Mouse (Mus musculus): ENCODE data around the gene Amigo1. TPM values are rescaled to one million over a fixed set of nuclear protein-coding genes. Genes with fewer than 3 reads are reported as not detected.
A peak's percentile ranks its signal among the peaks of the same experiment; 100 is the strongest.

Amigo1 gene
- polyA plus RNA-seq, 1 experiment from 2014 or later = 11.8 TPM

GRCm38 (mm10) chr3:108195287-108195686 is 9.2 kb downstream of the Amigo1 start:
- ATAC-seq = no peak
- 89% methylated on average over 4 of the region's 4 CpGs for WGBS
- Histone ChIP-seq H3K9ac (ENCODE audit: low read depth, low read length) (no peak overlapping the region), H3K27ac (ENCODE audit: low read length) (no peak overlapping the region), H3K9me3 (replicated peaks; ENCODE audit: control insufficient read depth, low read length, poor library complexity, severe bottlenecking) (no peaks in the 10 kb centered on the region), H3K4me3 (ENCODE audit: low read depth, low read length) (no peak overlapping the region), H3K27me3 (ENCODE audit: control insufficient read depth, insufficient read depth, low read depth, low read length) (no peaks in the 10 kb centered on the region), H3K4me2 (ENCODE audit: low read length) (no peak overlapping the region), H3K36me3 (ENCODE audit: control insufficient read depth, insufficient read depth, low read length) (peaks cover 3% of the 10 kb centered on the region), H3K4me1 (ENCODE audit: control insufficient read depth, insufficient read depth, low read length) (peaks cover 17% of the 10 kb centered on the region)

DNA sequence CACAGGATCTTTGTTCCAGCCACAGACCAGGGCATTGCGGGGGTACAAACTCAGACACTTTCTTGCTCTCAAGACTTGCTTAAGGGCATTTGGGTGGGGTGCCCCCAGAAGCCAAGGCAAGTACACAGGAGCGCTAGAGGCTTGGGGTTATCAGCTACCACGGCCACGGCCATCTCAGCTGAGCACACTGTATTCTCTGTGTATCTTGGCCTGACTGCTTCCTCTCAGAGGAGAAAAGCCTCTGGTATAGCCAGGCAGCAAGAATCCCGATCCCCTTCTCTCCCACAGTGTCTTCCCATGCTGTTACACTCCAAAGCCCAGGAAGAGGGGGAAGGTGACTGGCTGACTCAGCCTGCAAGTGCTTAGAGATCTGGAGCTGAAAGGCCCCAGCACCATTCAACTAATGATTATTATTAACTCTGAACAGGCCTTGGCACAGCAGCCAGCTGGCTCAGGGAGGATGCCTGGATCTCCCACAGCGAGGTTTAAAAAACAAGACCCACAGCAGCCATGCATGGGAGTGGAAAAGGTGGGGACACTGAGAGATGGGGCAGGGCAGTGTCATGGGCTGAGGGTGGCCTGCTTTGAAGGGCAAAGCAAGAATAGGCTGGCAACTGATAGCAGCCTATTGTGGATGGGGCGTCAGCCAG is 9.9 kb downstream of the Amigo1 start:
- no peak for ATAC-seq
- Histone ChIP-seq H3K27me3 (ENCODE audit: control insufficient read depth, insufficient read depth, low read depth, low read length) (no peaks in the 10 kb centered on the region), H3K9me3 (replicated peaks; ENCODE audit: control insufficient read depth, low read length, poor library complexity, severe bottlenecking) (no peaks in the 10 kb centered on the region), H3K4me2 (ENCODE audit: low read length) (no peak overlapping the region), H3K4me3 (ENCODE audit: low read depth, low read length) (no peak overlapping the region), H3K27ac (ENCODE audit: low read length) (0 out of 2 replicates have a peak overlapping the region, but pooled peaks have one; percentile 19), H3K36me3 (ENCODE audit: control insufficient read depth, insufficient read depth, low read length) (peaks cover 3% of the 10 kb centered on the region), H3K9ac (ENCODE audit: low read depth, low read length) (peak overlapping the region; percentile 2; the same call in 1 of the 2 replicates), H3K4me1 (ENCODE audit: control insufficient read depth, insufficient read depth, low read length) (peaks cover 17% of the 10 kb centered on the region)
- WGBS = 68% methylated on average over 7 of the region's 7 CpGs

DNA sequence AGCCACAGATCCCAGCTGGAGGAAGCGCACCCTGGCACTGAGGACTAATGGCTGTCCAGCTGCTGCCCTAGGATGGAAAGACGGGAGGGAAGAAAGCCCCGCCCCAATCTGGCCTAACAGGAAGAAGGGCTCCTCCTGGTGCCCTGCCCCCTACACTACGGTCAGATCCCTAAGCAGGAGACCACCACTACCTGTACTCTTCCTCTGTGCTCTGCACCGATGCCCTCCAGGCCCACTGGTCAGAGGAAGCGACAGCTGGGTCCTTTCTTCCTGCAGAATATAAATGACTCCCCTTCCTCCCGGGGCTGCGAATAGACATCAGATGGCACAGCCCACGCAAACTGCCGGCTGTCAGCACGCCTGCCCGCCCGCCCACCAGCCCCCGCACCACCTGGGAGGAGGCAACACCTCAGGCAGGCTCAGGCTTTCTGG is 10.9 kb downstream of the Amigo1 start:
- peaks cover 21% of the 10 kb centered on the region for H3K4me1 ChIP-seq (ENCODE audit: control insufficient read depth, insufficient read depth, low read length)
- no peak overlapping the region for H3K4me3 ChIP-seq (ENCODE audit: low read depth, low read length)
- 17% methylated on average over 14 of the region's 14 CpGs for WGBS
- peak overlapping the region; percentile 33 for H3K4me2 ChIP-seq (ENCODE audit: low read length)
- peak overlapping the region; percentile 67 for H3K27ac ChIP-seq (ENCODE audit: low read length)
- ATAC-seq = 0 out of 2 replicates have a peak, but pooled peaks have one; percentile 2
- H3K27me3 ChIP-seq (ENCODE audit: control insufficient read depth, insufficient read depth, low read depth, low read length) = no peaks in the 10 kb centered on the region
- peaks cover 3% of the 10 kb centered on the region for H3K36me3 ChIP-seq (ENCODE audit: control insufficient read depth, insufficient read depth, low read length)
- no peaks in the 10 kb centered on the region for H3K9me3 ChIP-seq (replicated peaks; ENCODE audit: control insufficient read depth, low read length, poor library complexity, severe bottlenecking)
- peak overlapping the region; percentile 55 for H3K9ac ChIP-seq (ENCODE audit: low read depth, low read length)

DNA sequence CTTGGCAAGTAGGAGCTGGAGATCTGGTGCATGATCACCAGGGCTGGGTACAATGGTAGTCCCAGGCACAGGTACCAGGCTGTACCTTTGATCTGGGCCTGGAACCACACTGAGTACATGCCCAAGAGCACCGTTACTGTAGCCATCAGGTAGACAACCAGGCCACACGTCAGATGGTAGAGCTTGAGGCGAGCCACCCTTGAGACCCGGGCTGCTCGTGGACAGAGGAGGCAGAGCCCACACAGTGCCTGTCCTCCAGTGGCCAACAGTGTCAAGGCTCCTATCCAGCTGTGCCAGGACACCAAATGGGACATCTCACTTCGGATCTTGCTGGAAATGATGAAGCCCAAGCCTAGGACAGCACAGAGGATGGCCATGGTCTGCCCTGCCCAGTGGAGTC is 13.1 kb downstream of the Amigo1 start:
- 91% methylated on average over 6 of the region's 6 CpGs for WGBS
- peaks cover 21% of the 10 kb centered on the region for H3K4me1 ChIP-seq (ENCODE audit: control insufficient read depth, insufficient read depth, low read length)
- peaks cover 7% of the 10 kb centered on the region for H3K36me3 ChIP-seq (ENCODE audit: control insufficient read depth, insufficient read depth, low read length)
- no peak overlapping the region for H3K4me3 ChIP-seq (ENCODE audit: low read depth, low read length)
- H3K27ac ChIP-seq (ENCODE audit: low read length) = no peak overlapping the region
- H3K9me3 ChIP-seq (replicated peaks; ENCODE audit: control insufficient read depth, low read length, poor library complexity, severe bottlenecking) = no peaks in the 10 kb centered on the region
- H3K4me2 ChIP-seq (ENCODE audit: low read length) = no peak overlapping the region
- ATAC-seq = no peak
- H3K9ac ChIP-seq (ENCODE audit: low read depth, low read length) = no peak overlapping the region
- no peaks in the 10 kb centered on the region for H3K27me3 ChIP-seq (ENCODE audit: control insufficient read depth, insufficient read depth, low read depth, low read length)

- no peaks in the 10 kb centered on the region for H3K27me3 ChIP-seq (ENCODE audit: control insufficient read depth, insufficient read depth, low read depth, low read length)
- WGBS = 3% methylated on average over 44 of the region's 44 CpGs
Observed at GRCm38 (mm10) chr3:108200329-108201323, 14.5 kb downstream of the Amigo1 start, which contains the start of gene Cyb561d1. Gene Cyb561d1 (minus strand): TSS chr3:108201212.

DNA sequence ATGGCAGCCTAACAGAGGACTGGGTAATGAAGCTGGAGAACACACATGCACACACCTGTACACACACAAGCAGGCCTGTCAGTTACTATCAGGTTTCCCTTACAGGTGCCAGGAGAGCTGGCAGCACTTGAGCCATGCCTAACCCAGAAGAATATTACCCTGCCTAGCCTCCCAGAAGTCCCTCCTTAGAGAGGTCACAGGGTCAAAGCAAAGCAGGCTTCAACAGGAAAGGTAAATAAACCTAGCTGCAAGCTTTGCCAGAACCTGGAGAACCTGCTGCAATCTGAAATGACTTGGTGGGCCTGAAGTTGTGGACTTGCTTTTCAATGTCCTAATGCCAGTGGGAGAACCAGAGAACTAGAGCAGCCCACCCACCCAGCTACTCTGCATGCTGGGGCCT is 16.4 kb downstream of the Amigo1 start:
- peaks cover 4% of the 10 kb centered on the region for H3K4me1 ChIP-seq (ENCODE audit: control insufficient read depth, insufficient read depth, low read length)
- H3K9ac ChIP-seq (ENCODE audit: low read depth, low read length) = no peak overlapping the region
- no peak overlapping the region for H3K4me3 ChIP-seq (ENCODE audit: low read depth, low read length)
- no peak overlapping the region for H3K4me2 ChIP-seq (ENCODE audit: low read length)
- H3K36me3 ChIP-seq (ENCODE audit: control insufficient read depth, insufficient read depth, low read length) = peaks cover 28% of the 10 kb centered on the region
- no peaks in the 10 kb centered on the region for H3K27me3 ChIP-seq (ENCODE audit: control insufficient read depth, insufficient read depth, low read depth, low read length)
- no peak overlapping the region for H3K27ac ChIP-seq (ENCODE audit: low read length)
- no peak for ATAC-seq
- H3K9me3 ChIP-seq (replicated peaks; ENCODE audit: control insufficient read depth, low read length, poor library complexity, severe bottlenecking) = no peaks in the 10 kb centered on the region

More at GRCm38 (mm10) chr3:108200329-108201323, 14.5 kb downstream of the Amigo1 start, which contains the start of gene Cyb561d1:
- Histone ChIP-seq H3K36me3 (ENCODE audit: control insufficient read depth, insufficient read depth, low read length) (peaks cover 17% of the 10 kb centered on the region), H3K9ac (ENCODE audit: low read depth, low read length) (peak within 1 kb of the TSS; percentile 68), H3K27ac (ENCODE audit: low read length) (peak within 1 kb of the TSS; percentile 74), H3K4me1 (ENCODE audit: control insufficient read depth, insufficient read depth, low read length) (peaks cover 20% of the 10 kb centered on the region), H3K4me3 (ENCODE audit: low read depth, low read length) (peak within 1 kb of the TSS; percentile 54), H3K9me3 (replicated peaks; ENCODE audit: control insufficient read depth, low read length, poor library complexity, severe bottlenecking) (no peaks in the 10 kb centered on the region), H3K4me2 (ENCODE audit: low read length) (peak within 1 kb of the TSS; percentile 68)
- ATAC-seq = peak; percentile 79

DNA sequence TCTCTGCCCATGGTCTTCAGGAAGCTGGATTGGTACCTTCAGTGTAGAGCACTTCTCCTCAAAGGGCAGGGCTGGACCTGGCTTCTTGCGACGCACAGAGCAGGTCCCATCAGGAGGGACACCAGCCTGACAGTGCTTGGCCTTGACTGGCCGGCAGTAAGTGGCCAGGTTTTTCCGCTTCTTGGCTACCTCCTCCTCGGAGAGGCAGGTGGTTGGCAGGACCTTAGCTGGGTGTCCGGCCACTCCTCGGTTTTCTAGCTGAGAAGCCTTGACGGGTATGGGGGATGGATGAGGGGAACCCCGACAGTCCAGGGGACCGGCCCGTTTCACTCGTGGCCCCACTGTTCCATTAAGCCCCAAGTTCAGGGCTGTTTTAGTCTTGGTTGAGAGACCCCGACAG is 17.1 kb downstream of the Amigo1 start:
- ATAC-seq = no peak
- H3K36me3 ChIP-seq (ENCODE audit: control insufficient read depth, insufficient read depth, low read length) = peaks cover 31% of the 10 kb centered on the region

DNA sequence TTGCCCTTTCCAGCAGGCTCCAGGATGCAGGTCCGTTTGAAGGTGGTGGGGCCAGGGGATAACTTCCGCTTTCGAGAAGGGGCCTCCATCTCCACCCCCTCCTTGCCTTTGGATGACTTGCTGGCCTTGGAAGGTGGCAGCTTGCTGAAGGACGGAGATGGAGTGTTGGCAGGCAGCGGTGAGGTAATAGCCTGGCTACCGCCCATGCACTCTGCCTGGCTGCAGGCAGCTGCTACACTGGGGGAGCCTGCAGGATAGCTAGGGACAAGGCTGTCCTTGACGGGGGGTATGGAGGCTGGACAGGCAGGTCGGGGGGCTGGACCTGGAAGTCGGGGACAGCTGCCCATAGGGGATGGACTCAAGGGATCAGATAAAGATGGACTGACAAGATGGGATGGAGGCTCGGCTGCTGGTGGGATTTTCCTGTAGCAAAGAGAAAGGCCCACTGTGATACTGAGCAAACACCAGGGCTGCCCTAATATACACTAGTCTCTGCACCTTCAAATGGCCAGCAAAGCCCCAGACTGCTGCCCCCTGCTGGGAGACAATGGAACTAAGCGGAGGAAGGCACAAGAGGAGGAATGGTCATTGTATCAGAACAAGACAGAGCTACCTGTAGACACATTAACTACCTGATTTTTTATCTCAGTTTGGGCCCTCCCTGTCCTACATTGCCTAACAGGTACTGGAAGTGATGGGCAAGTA is 17.6 kb downstream of the Amigo1 start:
- ATAC-seq = no peak
- H3K9ac ChIP-seq (ENCODE audit: low read depth, low read length) = no peak overlapping the region
- peaks cover 9% of the 10 kb centered on the region for H3K4me1 ChIP-seq (ENCODE audit: control insufficient read depth, insufficient read depth, low read length)
- H3K4me3 ChIP-seq (ENCODE audit: low read depth, low read length) = no peak overlapping the region
- no peak overlapping the region for H3K27ac ChIP-seq (ENCODE audit: low read length)
- H3K4me2 ChIP-seq (ENCODE audit: low read length) = no peak overlapping the region
- H3K9me3 ChIP-seq (replicated peaks; ENCODE audit: control insufficient read depth, low read length, poor library complexity, severe bottlenecking) = no peaks in the 10 kb centered on the region
- peaks cover 28% of the 10 kb centered on the region for H3K36me3 ChIP-seq (ENCODE audit: control insufficient read depth, insufficient read depth, low read length)
- WGBS = 86% methylated on average over 11 of the region's 11 CpGs
- H3K27me3 ChIP-seq (ENCODE audit: control insufficient read depth, insufficient read depth, low read depth, low read length) = no peaks in the 10 kb centered on the region

More for the DNA sequence above, 17.1 kb downstream of the Amigo1 start:
- no peak overlapping the region for H3K27ac ChIP-seq (ENCODE audit: low read length)
- H3K9me3 ChIP-seq (replicated peaks; ENCODE audit: control insufficient read depth, low read length, poor library complexity, severe bottlenecking) = no peaks in the 10 kb centered on the region
- 92% methylated on average over 13 of the region's 13 CpGs for WGBS
- peaks cover 4% of the 10 kb centered on the region for H3K4me1 ChIP-seq (ENCODE audit: control insufficient read depth, insufficient read depth, low read length)
- no peak overlapping the region for H3K9ac ChIP-seq (ENCODE audit: low read depth, low read length)
- H3K4me2 ChIP-seq (ENCODE audit: low read length) = no peak overlapping the region
- no peak overlapping the region for H3K4me3 ChIP-seq (ENCODE audit: low read depth, low read length)
- H3K27me3 ChIP-seq (ENCODE audit: control insufficient read depth, insufficient read depth, low read depth, low read length) = no peaks in the 10 kb centered on the region
